25 mouse cellular contexts compared by ENCODE assay signal in genomic region chr16:92969036-92969435, GRCm38 (mm10).
DNase-seq lines count a peak whose midpoint lies in the region; ATAC-seq and TF ChIP-seq lines count a peak whose summit lies in the region.
"Had no signal": no experiment of that assay in that cellular context is flagged by ENCODE, and none has a peak within 500 bp of the region (broad histone marks: within the 10 kb centered on the region; RNA-seq: fewer than 3 reads in every experiment).

No protein-coding gene starts in this region.

- no peak overlapping the region for H3K4me2 ChIP-seq in lung, embryonic 14.5 days
- H3K4me2 ChIP-seq: forebrain, embryonic 13.5 days; heart, embryonic 12.5 days; heart, embryonic 15.5 days; hindbrain, embryonic 14.5 days had no signal

- DNase-seq in cerebellum, adult 11-12 months: peak; percentile 23
- no peak for DNase-seq in cerebellum, adult 18-20 months
- peak; percentile 41 to 69 for DNase-seq in cerebellum, postnatal 25 days
- DNase-seq in cerebellum, adult 8-10 months: no peak
- DNase-seq in gastrocnemius, postnatal 10 days: peak; percentile 26
- DNase-seq in gastrocnemius, adult 18-20 months (ENCODE audit: low spot score): no peak
- peak; percentile 0 for DNase-seq in lung, embryonic 14.5 days
- DNase-seq in lung, postnatal 36 days: no peak
- DNase-seq: adrenal gland, adult 8-10 months; adrenal gland, postnatal 25 days; gastrocnemius, postnatal 14 days; heart, adult 18-20 months; heart, postnatal 10 days; heart, postnatal 4 days; kidney, adult 18-20 months had no signal

- no peaks in the 10 kb centered on the region for H3K36me3 ChIP-seq in lung, embryonic 14.5 days (ENCODE audit: insufficient read depth)
- H3K36me3 ChIP-seq: forebrain, embryonic 10.5 days; heart, embryonic 12.5 days; heart, embryonic 15.5 days had no signal

- TF ChIP-seq CTCF in lung, embryonic 14.5 days (IDR thresholded peaks at IDR 0.05; ENCODE audit: low read depth): no peak

- no peak overlapping the region for H3K4me3 ChIP-seq in lung, embryonic 14.5 days (ENCODE audit: low read depth, low read length)
- H3K4me3 ChIP-seq: forebrain, embryonic 10.5 days; forebrain, embryonic 13.5 days; heart, embryonic 12.5 days; heart, embryonic 15.5 days had no signal

- no peaks in the 10 kb centered on the region for H3K27me3 ChIP-seq in lung, embryonic 14.5 days (ENCODE audit: insufficient read depth, low read length)
- H3K27me3 ChIP-seq: forebrain, embryonic 13.5 days; heart, embryonic 15.5 days had no signal

- no peaks in the 10 kb centered on the region for H3K9me3 ChIP-seq in lung, embryonic 14.5 days (ENCODE audit: low read depth, low read length)
- H3K9me3 ChIP-seq: forebrain, embryonic 10.5 days; forebrain, embryonic 13.5 days; heart, embryonic 12.5 days; heart, embryonic 15.5 days had no signal

- no peaks in the 10 kb centered on the region for H3K4me1 ChIP-seq in lung, embryonic 14.5 days (ENCODE audit: insufficient read depth)
- H3K4me1 ChIP-seq: forebrain, embryonic 10.5 days; forebrain, embryonic 13.5 days; heart, embryonic 12.5 days; heart, embryonic 15.5 days had no signal

- H3K27ac ChIP-seq in lung, embryonic 14.5 days (ENCODE audit: low read depth): no peak overlapping the region
- H3K27ac ChIP-seq: forebrain, embryonic 10.5 days; forebrain, embryonic 13.5 days; heart, embryonic 15.5 days; hindbrain, embryonic 14.5 days; hindbrain, postnatal 0 days had no signal

- WGBS in lung, embryonic 14.5 days: 82% methylated on average over 5 of the region's 5 CpGs

- no peak for ATAC-seq in lung, embryonic 14.5 days (ENCODE audit: insufficient read depth)
- ATAC-seq: activated CD4-positive, CD25-positive, alpha-beta regulatory T cell, adult 4 months; forebrain, embryonic 13.5 days; forebrain, embryonic 16.5 days; hindbrain, postnatal 0 days; inflammation-experienced regulatory T-cells, adult 6 months; intestine, embryonic 16.5 days had no signal

- no peak overlapping the region for H3K9ac ChIP-seq in lung, embryonic 14.5 days
- H3K9ac ChIP-seq: forebrain, embryonic 13.5 days; heart, embryonic 12.5 days; heart, embryonic 15.5 days; hindbrain, embryonic 14.5 days had no signal

Comparison
In these comparisons a context has a peak if more than half of its experiments do, and no peak if none do; other contexts are left out.
1. DNase-seq: peak in cerebellum, adult 11-12 months (single experiment), cerebellum, postnatal 25 days (2 of 2), gastrocnemius, postnatal 10 days (single experiment) and lung, embryonic 14.5 days (single experiment); none in cerebellum, adult 18-20 months (0 of 2), cerebellum, adult 8-10 months (single experiment), gastrocnemius, adult 18-20 months (single experiment) and lung, postnatal 36 days (single experiment).